Mouse (Mus musculus) lung, postnatal 0 days (tissue): Measurements from ENCODE around the gene 1190007I07Rik. TPM values are rescaled to one million over a fixed set of nuclear protein-coding genes. Genes with fewer than 3 reads are reported as not detected.

Experiments used
- ATAC-seq: fragments of 200-750 bp; cut with Nextera tagmentation; 2 replicates; pipeline ENCODE4 v1.8.0; 2017; ENCODE audit warnings: moderate library complexity
- DNase-seq: peaks from one replicate; pipeline ENCODE4 v3.0.0-alpha.2; 2016; ENCODE audit warnings: low spot score
- H3K27ac ChIP-seq: fragments of 300-500 bp; sonication (generic); 2 replicates; pipeline ENCODE4 v1.5.1; 2014; ENCODE audit warnings: antibody characterized with exemption, mild to moderate bottlenecking, low read length, mixed read lengths
- H3K27me3 ChIP-seq: fragments of 300-500 bp; sonication (generic); replicated peaks from 2 replicates; pipeline ENCODE4 v1.6.1; 2014; ENCODE audit warnings: low read length, mixed read lengths; ENCODE audit not compliant: insufficient read depth
- H3K36me3 ChIP-seq: fragments of 300-500 bp; sonication (generic); 2 replicates; pipeline ENCODE4 v1.6.1; 2014; ENCODE audit warnings: low read length, mixed read lengths; ENCODE audit not compliant: insufficient read depth
- H3K4me1 ChIP-seq: fragments of 300-500 bp; sonication (generic); 2 replicates; pipeline ENCODE4 v1.6.1; 2014; ENCODE audit warnings: antibody characterized with exemption, low read depth, low read length, mixed read lengths; ENCODE audit not compliant: insufficient read depth
- H3K4me2 ChIP-seq: fragments of 300-500 bp; sonication (generic); replicated peaks from 2 replicates; pipeline ENCODE4 v1.6.1; 2014; ENCODE audit warnings: low read depth, mild to moderate bottlenecking, low read length, moderate library complexity, mixed read lengths
- H3K4me3 ChIP-seq: fragments of 300-500 bp; sonication (generic); 2 replicates; pipeline ENCODE4 v1.5.1; 2014; ENCODE audit warnings: low read depth, low read length
- H3K9ac ChIP-seq: fragments of 300-500 bp; sonication (generic); replicated peaks from 2 replicates; pipeline ENCODE4 v1.6.1; 2014; ENCODE audit warnings: low read depth, mild to moderate bottlenecking
- H3K9me3 ChIP-seq: fragments of 300-500 bp; sonication (generic); 2 replicates; pipeline ENCODE4 v1.6.1; 2016; ENCODE audit warnings: low read length, mixed read lengths
- CTCF ChIP-seq: IDR thresholded peaks from 2 replicates; pipeline ENCODE4 v1.5.1; 2016; ENCODE audit warnings: antibody characterized with exemption, mild to moderate bottlenecking
- EP300 ChIP-seq: IDR thresholded peaks from 2 replicates; pipeline ENCODE4 v1.6.1; 2016; ENCODE audit warnings: antibody characterized with exemption, mild to moderate bottlenecking, control low read depth
- WGBS: fragments of 180-500 bp; shearing (Covaris S2); extraction: QIAGEN DNeasy Blood & Tissue Kit; methylation state at CpG from one replicate; pipeline ENCODE4 v1.1.7; 2014; 5-methylcytosine and 5-hydroxymethylcytosine counted together
- polyA plus RNA-seq: library from polyadenylated mRNA; unstranded; fragments of >200 nt; fragmentation: Nextera tagmentation; extraction: Ambion mirVana; gene quantifications from 2 replicates; pipeline ENCODE4 v1.2.1, GENCODE M21; 2015

The 1190007I07Rik gene
- polyA plus RNA-seq, result 26.0 and 26.9 TPM in 2 replicates

GRCm38 (mm10) chr10:82622671-82623552 lies at the start of gene 1190007I07Rik:
TSS of gene 1190007I07Rik (minus strand) at chr10:82623228.
- WGBS, result 1% methylated on average over 45 of the region's 61 CpGs
- Histone ChIP-seq H3K9ac (peak within 1 kb of the TSS; percentile 46), H3K4me3 (peak within 1 kb of the TSS; percentile 62), H3K4me1 (no peaks in the 10 kb centered on the region), H3K36me3 (no peaks in the 10 kb centered on the region), H3K27ac (peak within 1 kb of the TSS; percentile 39), H3K9me3 (no peaks in the 10 kb centered on the region), H3K27me3 (no peaks in the 10 kb centered on the region), H3K4me2 (peak within 1 kb of the TSS; percentile 63)
- DNase-seq (peak; percentile 93), ATAC-seq (peak; percentile 94)
- TF ChIP-seq EP300 (no peak; the same call in 1 of the 2 replicates), CTCF (peak; percentile 49)

GRCm38 (mm10) chr10:82670205-82670604 lies 47.2 kb upstream of the 1190007I07Rik start:
- TF ChIP-seq EP300 (no peak), CTCF (no peak)
- WGBS, result 64% methylated on average over 6 of the region's 6 CpGs
- DNase-seq, result no peak

GRCm38 (mm10) chr10:82666436-82667234 lies 43.6 kb upstream of the 1190007I07Rik start:
- Histone ChIP-seq H3K9me3 (no peaks in the 10 kb centered on the region), H3K4me2 (peak overlapping the region; percentile 40), H3K4me3 (no peak overlapping the region), H3K4me1 (no peaks in the 10 kb centered on the region; the same call in 1 of the 2 replicates), H3K36me3 (no peaks in the 10 kb centered on the region), H3K27me3 (no peaks in the 10 kb centered on the region), H3K9ac (no peak overlapping the region), H3K27ac (no peak overlapping the region)
- TF ChIP-seq CTCF (peak; percentile 97), EP300 (no peak)
- WGBS, result 11% methylated on average over 22 of the region's 22 CpGs
- DNase-seq (peak; percentile 92), ATAC-seq (peak; percentile 93)

More at GRCm38 (mm10) chr10:82670205-82670604, 47.2 kb upstream of the 1190007I07Rik start:
- no peaks in the 10 kb centered on the region for H3K36me3 ChIP-seq
- no peak overlapping the region for H3K9ac ChIP-seq
- H3K4me3 ChIP-seq, result no peak overlapping the region
- no peaks in the 10 kb centered on the region for H3K9me3 ChIP-seq
- no peaks in the 10 kb centered on the region for H3K27me3 ChIP-seq
- no peak for ATAC-seq
- no peak overlapping the region for H3K4me2 ChIP-seq
- H3K27ac ChIP-seq, result no peak overlapping the region
- no peaks in the 10 kb centered on the region; the same call in 1 of the 2 replicates for H3K4me1 ChIP-seq

- no peak for TF ChIP-seq EP300
- no peak for TF ChIP-seq CTCF
- H3K4me2 ChIP-seq, result no peak overlapping the region; the same call in 1 of the 2 replicates
- no peak overlapping the region for H3K9ac ChIP-seq
- H3K36me3 ChIP-seq, result no peaks in the 10 kb centered on the region
- H3K27me3 ChIP-seq, result no peaks in the 10 kb centered on the region
- no peaks in the 10 kb centered on the region; the same call in 1 of the 2 replicates for H3K4me1 ChIP-seq
- DNase-seq (no peak), ATAC-seq (no peak)
- 60% methylated on average over 3 of the region's 3 CpGs for WGBS
- H3K4me3 ChIP-seq, result no peak overlapping the region
- H3K9me3 ChIP-seq, result no peaks in the 10 kb centered on the region
- no peak overlapping the region for H3K27ac ChIP-seq
Measured at GRCm38 (mm10) chr10:82665951-82666350, 42.9 kb upstream of the 1190007I07Rik start.

GRCm38 (mm10) chr10:82663289-82663688 lies 40.3 kb upstream of the 1190007I07Rik start:
- Histone ChIP-seq H3K27ac (no peak overlapping the region), H3K27me3 (no peaks in the 10 kb centered on the region), H3K9me3 (no peaks in the 10 kb centered on the region), H3K4me2 (no peak overlapping the region), H3K4me1 (no peaks in the 10 kb centered on the region; the same call in 1 of the 2 replicates), H3K4me3 (no peak overlapping the region), H3K9ac (no peak overlapping the region), H3K36me3 (no peaks in the 10 kb centered on the region)
- no peak for DNase-seq
- no peak for TF ChIP-seq EP300
- no peak for TF ChIP-seq CTCF
- no peak for ATAC-seq
- WGBS, result 84% methylated on average over 2 of the region's 2 CpGs
